Mouse (Mus musculus) adrenal gland (tissue): ENCODE results near the gene Ppm1n.
"Not testable (repeated sequence)": the region's sequence is repeated elsewhere in the genome, so short reads cannot be mapped to it uniquely, and the experiment has no call there.

Experiments used
- intact Hi-C: fragments of 180-260 bp; cut with DNase I; formaldehyde crosslinking; loops from one replicate; pipeline ENCODE4 v1.15.1; 2025

Gene Ppm1n

GRCm38 (mm10) chr7:19282791-19283405, 3.0 kb upstream of the Ppm1n start:
- intact Hi-C loops = no loop called here

- intact Hi-C loops = no loop called here
Measured at GRCm38 (mm10) chr7:19282385-19282784, 2.5 kb upstream of the Ppm1n start, which contains the start of gene Rtn2. Rtn2 (plus strand) TSS chr7:19282624.

DNA sequence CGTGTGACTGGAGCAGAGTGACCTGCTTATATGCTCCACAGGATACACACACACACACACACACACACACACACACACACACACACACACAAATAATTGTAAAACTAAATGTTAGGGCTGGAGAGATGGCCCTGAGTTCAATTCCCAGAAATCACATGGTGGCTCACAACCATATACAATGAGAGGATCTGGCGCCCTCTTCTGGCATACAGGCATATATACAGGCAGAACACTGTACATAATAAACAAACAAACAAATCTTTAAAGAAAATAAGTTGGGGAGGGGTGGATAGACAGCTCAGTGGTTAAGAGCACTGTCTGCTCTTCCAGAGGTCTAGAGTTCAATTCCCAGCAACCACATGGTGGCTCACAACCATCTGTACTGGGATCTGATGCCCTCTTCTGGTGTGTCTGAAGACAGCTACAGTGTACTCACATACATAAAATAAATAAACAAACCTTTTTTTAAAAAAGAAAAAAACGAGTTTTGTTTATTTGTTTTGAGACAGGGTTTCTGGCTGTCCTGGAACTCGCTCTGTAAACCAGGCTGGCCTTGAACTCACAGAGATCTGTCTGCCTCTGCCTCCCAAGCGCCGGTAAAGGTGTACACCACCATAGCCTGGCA, 1.9 kb upstream of the Ppm1n start:
- intact Hi-C loops = not testable (repeated sequence)

DNA sequence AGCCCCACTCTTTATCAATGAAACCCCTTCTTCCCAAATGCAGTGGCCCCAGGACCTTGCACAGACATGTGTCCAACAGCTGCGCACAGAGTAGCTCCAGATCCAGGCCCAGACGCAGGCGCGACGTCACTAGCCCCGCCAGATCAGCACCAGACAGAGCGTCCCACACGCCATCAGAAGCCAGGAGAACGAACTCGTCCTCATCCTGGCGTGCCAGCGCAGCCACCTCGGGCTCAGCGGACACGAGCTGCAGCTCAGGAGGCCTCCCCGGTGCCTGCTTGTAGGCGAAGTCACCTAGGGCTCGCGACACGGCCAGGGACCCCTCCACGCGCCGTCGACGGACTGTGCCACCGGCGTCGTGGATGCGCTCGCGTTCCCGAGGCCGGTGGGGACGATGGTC, 812 bp downstream of the Ppm1n start:
- intact Hi-C loops = no loop called here

DNA sequence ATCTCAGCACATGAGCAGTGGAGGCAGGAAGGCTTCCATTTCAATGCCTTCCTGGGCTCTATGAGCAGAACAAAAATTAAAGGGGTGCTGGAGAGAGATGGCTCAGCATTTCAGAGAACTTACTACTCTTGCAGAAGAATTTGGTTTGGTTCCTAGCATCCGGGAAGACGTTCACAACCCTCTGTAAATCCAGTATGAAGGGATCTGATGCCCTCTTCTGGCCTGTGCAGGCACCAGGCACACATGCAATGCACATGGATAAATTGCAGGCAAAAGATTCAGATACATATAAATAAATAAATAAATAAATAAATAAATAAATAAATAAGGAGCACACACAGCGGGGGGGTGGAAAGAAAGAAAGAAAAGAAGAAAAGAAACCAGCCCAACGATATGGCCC, 3.6 kb downstream of the Ppm1n start:
- intact Hi-C loops = no loop called here

DNA sequence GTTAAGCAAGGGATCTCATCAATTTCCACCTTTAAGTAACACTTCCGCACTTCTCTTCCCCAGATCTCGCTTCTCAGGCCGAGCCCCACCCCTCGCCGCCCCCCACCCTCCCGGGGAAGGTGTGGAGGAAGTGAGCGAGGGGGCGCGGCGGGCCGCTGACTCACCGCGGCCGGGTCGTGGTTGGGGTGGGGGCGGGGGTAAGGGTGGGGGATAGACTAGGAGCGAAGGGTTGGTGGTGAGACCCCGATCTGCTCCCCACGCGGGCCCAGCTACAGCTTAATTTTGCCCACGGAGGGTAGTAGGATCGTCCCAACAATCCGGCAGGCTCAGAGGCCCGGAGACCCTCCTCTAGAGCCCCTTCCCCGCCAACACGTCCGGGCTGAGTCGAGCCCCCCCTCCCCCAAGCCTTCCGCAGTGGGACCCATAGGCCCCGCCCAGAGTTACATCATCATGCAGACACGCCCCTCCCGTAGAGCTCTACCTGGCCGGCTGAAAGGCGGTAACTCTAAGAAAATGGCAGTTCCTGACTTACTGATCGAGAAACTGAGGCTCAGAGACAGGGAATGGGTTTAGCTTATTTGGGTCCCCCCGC, 7.6 kb downstream of the Ppm1n start:
- intact Hi-C loops = no loop called here

DNA sequence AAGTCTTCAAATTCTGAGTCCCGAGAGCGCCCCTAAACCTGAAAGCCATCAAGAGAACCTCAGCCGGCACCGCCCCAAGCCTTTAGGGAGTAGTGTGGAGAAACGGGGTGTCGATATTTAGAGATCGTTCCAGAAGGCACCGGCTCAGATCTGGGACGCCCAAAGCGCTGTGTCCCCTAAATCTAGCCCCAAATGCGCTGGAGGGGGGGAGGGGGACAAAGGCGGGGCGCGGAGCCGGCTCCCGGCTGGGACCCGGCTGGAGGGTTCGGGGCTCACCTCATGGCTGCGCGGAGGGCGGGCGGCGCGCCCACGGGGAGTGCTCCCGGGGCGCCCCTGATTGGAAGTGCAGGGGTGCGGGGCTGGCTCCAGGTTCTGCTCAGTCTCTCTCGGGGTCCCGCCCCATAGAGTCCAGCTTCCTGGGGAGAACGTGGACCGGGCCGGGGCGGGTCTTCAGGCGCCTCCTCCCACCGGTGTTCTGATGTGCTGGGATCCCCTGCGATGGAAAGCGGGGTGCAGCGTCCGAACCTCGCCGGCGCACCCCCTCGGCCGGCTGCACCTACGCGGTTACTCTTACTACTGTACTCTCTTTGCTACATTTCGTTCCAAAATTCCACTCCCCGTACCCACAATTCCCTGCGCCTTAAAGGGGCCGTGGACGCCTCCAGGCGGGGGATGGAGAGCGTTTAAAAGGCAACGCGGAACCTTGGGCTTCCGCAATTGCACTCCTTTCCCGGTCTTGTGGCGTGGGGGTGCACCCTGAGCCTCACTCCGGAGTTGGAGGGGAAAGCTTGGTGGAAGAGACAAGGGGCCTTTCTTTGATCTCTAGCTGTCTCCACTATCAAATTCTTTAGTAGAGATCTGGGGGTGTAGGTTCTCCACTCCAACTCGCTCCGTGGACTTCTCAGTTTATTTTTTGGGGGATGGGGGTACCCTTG, 8.4 kb downstream of the Ppm1n start, which contains the start of gene Vasp:
Gene Vasp (minus strand): TSS at position 580 of the 935 bp plus-strand sequence.
- intact Hi-C loops = no loop called here

GRCm38 (mm10) chr7:19270509-19271237, 9.2 kb downstream of the Ppm1n start:
- intact Hi-C loops = no loop called here

GRCm38 (mm10) chr7:19269721-19270441, 10.0 kb downstream of the Ppm1n start:
- intact Hi-C loops = no loop called here

- intact Hi-C loops = no loop called here
Measured at GRCm38 (mm10) chr7:19268993-19269681, 10.7 kb downstream of the Ppm1n start.

- intact Hi-C loops = no loop called here
Measured at GRCm38 (mm10) chr7:19267051-19267450, 12.8 kb downstream of the Ppm1n start.

- intact Hi-C loops = no loop called here
Measured at GRCm38 (mm10) chr7:19265928-19266822, 13.7 kb downstream of the Ppm1n start.

DNA sequence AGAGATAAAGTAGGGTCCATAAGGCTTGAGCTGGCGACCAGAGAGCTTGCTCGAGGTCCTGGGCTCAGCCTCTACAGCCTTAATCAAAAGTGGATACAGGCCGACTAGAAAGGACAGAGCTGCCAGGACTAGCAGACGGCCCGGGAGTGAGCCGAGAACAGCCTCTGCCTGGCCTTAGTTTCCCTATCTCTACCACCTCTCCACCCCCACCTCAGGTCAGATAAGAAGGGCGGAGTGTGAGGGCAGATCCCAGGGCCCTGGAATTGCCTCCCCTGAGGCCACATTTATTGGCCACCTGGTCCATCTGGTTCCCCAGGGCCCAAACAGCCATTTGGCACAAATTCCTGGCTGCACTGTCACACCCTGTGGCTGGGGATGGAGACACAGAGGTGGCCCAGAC, 14.7 kb downstream of the Ppm1n start:
- intact Hi-C loops = no loop called here

- intact Hi-C loops = no loop called here
Measured at GRCm38 (mm10) chr7:19258336-19258735, 21.5 kb downstream of the Ppm1n start.

DNA sequence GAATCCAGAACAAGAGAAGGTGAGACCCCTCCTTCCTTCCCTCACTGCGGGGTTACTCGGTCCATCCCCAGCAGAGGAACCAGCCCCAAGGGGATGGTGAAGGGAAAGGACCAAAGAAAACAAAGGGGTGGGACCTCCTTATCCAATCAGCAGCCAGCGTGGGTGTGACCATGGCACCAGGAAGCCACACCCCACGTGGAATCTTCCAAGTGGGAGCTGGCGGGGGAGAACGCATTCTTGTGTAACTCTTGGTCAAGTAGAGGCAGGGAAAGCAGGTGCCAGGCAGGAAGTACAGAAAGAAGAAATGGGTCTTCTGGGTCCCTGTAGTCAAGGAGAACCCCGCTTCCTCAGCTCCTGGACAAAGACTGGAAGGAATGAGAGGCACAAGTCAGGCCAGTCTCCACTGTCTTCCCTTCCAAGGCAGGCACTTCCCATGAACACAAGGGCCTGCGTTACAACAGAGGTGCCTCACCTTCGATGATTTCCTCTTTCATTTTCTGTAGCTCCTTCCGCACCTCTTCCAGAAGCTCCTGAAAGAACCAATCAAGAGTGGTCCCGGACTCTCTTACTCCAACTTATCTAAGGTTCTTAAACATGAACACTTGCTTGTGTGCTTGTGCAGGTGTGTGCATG, 22.4 kb downstream of the Ppm1n start:
- intact Hi-C loops = no loop called here

DNA sequence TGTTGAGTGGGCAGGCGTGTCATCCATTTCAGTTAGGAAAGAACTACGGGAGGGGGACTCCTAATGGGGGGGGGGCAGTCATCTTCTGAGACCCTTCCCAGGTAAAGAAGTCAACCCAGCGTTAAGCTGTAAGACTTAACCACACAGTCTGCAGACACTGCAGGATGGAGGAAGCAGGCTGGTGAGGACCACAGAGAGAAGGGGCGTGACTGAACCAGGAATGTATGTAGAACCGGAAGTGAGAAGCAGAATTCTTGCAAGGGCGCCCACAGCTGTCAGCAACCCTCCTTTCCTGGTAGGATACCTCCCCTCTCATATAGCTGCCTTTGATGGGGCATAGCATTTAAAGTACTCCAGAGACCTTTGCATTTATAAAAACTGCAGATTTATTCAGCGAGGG, 23.3 kb downstream of the Ppm1n start:
- intact Hi-C loops = no loop called here

DNA sequence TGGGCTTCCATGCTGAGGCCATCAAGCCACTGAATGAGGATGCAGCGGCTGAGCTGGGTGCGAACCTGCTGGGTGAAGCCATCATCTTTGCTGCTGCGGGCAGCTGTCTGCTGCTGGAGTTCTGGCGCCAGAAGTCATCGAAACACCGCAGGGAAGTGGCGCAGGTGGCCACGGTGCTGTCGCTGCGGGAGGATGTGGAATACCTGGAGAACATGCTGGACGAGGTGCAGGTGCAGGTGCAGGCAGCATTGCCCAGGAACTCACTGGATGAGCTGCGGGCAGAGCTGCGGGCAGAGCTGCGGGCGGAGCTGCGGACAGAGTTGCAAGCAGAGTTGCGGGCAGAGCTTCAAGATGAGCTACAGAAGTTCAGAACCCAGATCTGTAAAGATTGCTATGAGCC, 24.5 kb downstream of the Ppm1n start:
- intact Hi-C loops = no loop called here

GRCm38 (mm10) chr7:19253437-19253836, 26.4 kb downstream of the Ppm1n start:
- intact Hi-C loops = no loop called here
